Mouse (Mus musculus) cerebellum, adult (tissue): ENCODE results near the gene Lmod3.

Source experiments
- ATAC-seq: cut with Nextera tagmentation; 2 replicates; pipeline ENCODE4 v1.9.2; 2017; ENCODE audit warnings: mild to moderate bottlenecking, moderate library complexity, mixed read lengths; ENCODE audit not compliant: insufficient number of reproducible peaks, low FRiP score, low TSS enrichment

The Lmod3 gene

GRCm38 (mm10) chr6:97234911-97235668, 17.5 kb downstream of the Lmod3 start:
- ATAC-seq: no peak

GRCm38 (mm10) chr6:97227067-97227847, 25.3 kb downstream of the Lmod3 start:
- no peak for ATAC-seq

DNA sequence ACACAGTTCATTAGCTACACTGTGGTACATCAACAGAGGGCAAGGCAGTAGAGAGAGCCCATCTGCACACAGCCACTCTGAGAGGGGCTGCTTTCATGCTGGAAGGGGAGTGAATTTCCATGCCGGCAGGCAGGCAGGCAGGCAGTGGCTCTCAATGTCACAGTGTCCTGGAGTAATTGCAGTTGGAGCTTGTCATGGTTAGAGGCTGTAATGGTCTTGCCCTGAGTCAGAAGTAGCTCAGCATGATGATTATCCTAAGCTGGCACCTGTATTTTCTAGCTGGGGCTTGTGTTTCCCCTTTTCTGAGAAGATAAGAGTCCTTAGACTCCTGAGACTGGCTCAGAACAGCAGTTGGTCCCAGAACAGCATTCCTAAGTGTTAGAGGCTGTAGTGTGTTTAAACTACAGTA, 26.5 kb downstream of the Lmod3 start:
- ATAC-seq: no peak

- ATAC-seq: no peak
Observed at GRCm38 (mm10) chr6:97224505-97224904, 28.1 kb downstream of the Lmod3 start.

- ATAC-seq: no peak
Observed at GRCm38 (mm10) chr6:97223566-97223965, 29.0 kb downstream of the Lmod3 start.

DNA sequence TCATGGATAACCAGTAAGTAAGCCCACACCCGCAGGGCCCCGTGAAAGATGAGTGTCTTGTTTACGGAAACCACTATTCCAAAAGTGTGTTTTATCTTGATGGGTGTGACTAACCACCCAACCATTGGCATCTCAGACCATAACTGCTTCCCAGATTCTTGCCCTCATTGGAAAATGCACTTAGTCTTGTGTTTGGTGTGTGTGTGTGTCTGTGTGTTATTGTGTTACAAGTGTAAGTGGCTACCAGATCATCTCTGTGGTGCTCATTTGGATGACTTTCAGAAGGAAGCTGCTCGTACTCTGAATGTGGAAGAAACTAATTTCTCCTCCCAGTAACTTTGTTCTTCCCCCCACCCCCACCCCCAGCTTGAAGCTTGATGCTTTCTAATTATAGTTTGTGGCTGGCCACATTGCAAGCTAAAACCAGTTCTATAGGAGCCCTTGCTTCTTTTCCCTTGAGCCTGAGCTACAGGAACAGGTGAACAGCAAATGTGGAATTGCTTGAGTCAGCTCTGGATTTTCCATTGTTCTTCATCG, 29.6 kb downstream of the Lmod3 start:
- ATAC-seq: no peak

DNA sequence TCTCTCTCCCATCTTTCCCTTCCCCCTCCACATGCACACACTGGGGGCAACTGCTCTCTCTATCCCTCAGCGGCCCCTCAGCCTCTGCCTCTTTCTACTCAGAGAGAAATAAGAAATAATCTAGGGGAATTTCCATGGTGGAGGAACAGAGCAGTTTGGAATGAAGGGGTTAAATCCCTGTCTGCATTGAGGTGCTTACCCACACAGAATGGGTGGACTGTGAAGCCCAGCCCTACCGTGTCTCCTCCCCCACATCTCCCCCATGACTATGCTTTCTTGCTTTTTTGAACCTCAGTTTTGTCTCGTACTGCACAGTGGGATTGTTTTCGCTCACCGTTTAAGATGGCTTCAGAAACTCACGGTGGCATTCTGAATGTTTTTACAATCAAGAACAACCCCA, 30.2 kb downstream of the Lmod3 start:
- no peak for ATAC-seq

DNA sequence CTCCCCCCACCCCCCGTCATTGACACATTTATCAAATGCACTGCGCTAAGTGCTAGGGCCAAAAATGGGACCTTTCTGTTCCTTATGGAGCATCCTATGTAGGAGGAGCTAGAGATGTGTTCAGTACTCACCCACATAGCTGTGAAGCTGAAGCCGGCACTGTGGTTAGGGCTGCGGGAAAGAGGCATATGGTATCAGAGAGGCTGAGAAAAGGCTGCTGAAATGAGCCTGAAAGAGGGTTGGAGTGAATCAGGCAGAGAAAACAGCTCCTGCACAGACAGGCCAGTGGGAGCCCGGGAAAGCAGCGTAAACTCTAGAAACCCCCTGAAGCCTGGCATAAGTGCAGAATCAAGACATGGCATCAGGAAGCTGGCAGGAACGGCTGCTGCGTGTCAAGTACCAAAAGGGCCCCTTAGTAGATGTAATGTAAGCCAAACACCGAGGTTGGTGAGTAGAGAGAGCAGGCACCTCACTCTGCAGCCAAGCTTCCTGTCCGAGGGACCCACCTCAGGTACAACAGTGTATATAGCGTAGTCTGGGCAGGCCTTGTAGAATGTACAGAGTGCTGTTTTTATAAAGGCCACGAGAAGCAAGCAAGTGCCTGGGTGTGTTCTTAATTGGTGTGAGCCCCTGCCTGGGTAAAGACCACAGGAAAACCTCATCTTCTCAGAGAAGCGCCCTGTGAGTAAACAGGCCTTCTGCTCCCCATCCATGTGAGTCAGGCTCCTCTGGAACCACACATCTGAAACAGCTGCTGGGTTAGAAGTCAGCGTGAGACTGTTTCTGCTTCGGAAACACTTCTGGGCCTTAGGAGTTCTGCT, 31.1 kb downstream of the Lmod3 start:
- ATAC-seq: no peak

GRCm38 (mm10) chr6:97220672-97221071, 31.9 kb downstream of the Lmod3 start:
- ATAC-seq: no peak

- ATAC-seq: no peak
Observed at GRCm38 (mm10) chr6:97216154-97216821, 36.3 kb downstream of the Lmod3 start.

DNA sequence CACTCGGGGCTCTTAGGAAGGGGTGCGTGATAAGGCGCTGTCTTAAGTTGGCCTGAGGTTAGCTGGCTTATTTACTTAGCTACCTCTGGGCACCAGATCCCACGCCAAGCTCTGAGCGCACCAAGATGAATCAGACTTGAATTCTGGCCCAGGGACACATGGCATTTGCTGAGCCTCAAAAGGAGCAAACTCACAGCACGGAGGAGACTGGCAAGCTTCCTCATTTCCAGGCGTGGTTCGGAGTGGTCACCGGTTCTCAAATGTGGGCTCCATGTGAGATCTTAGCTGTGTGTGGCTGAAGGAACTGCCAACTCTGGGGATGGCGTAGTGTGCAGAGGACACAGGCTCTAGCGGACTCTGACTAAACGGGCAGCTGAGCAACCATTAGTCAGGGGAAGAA, 40.6 kb downstream of the Lmod3 start:
- ATAC-seq: peak; percentile 59; the same call in 1 of the 2 replicates

DNA sequence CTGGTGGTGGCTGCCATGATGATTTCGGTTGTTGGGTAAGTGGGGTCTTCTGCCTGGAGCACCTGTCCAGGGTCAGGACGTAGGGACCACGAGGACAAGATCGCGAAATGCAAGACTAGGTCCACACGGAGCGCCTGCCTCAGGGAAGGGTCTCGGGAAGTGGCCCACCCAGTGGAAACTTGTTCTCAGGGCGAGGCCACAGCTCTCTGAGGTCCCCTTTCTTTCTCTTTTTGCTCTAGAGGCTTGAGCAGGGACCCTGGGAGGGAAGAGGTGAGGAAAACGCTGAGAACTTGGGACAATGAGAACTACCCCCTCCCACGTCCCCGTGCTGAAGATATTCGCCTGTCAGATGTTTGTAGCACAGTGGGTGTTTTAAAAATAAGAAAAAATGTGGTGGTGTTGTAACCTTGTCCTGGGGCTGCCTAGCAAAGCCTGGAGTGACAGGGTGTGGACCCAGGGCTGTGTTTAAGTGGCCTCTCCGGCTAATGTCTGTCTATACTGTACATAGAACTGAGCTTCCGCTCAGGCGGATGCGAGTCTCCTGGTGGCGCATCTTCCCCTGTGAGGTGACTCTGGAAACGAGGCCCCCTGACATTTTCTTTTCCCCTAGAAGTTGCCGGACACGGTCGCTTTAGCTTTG, 41.5 kb downstream of the Lmod3 start:
- no peak; the same call in 1 of the 2 replicates for ATAC-seq

GRCm38 (mm10) chr6:97210191-97210961, 42.2 kb downstream of the Lmod3 start, which contains the start of gene Arl6ip5:
Arl6ip5 (plus strand) TSS chr6:97210689.
- peak; percentile 79 for ATAC-seq

GRCm38 (mm10) chr6:97209751-97210150, 42.8 kb downstream of the Lmod3 start:
- ATAC-seq: no peak

DNA sequence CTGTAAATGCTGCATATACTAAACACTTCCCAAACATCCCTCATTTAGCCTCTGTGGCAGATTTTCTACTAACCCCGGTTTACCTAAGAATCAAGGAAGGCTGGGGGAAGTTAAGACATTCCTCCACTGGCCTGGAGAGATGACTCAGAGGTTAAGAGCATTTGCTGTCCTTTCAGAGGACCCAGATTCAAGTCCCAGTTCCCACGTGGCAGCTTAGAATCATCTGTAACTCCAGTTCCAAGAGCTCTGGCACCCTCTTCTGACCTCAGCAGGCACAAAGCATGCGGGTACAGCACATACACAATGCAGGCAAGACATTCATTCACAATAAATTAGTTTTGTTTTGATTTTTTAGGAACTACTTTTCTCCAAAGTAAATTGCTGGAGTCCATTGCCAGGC, 43.4 kb downstream of the Lmod3 start:
- ATAC-seq: no peak

GRCm38 (mm10) chr6:97208406-97208805, 44.2 kb downstream of the Lmod3 start:
- no peak for ATAC-seq

GRCm38 (mm10) chr6:97207085-97207484, 45.5 kb downstream of the Lmod3 start:
- ATAC-seq: no peak

GRCm38 (mm10) chr6:97205439-97205885, 47.1 kb downstream of the Lmod3 start, which contains the start of gene Uba3:
Uba3 (minus strand) TSS chr6:97205647.
- ATAC-seq: peak; percentile 95

DNA sequence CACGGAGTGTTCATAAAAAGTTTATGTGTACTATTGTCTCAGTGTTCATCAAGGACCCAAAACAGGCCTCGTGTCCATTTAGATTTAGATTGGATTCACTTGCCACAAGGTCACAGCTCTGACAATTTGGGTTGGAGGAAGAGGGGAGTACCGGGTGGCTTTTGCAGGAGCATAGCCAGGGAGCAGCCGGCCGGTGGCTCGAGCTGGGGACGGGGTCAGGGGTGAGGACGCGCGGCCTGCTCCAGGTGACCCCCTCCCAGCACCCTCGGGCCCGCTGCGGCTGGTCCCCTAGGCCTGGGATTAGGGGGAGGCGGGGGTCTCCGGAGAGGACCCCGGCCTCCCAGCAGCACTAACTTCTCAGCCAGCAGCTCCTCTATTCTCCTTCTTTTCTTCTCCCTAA, 47.6 kb downstream of the Lmod3 start:
- peak; percentile 51 for ATAC-seq
